Mouse (Mus musculus) ES-Bruce4 (cell line): ENCODE results near the gene Trip12. TPM values are rescaled to one million over a fixed set of nuclear protein-coding genes. Genes with fewer than 3 reads are reported as not detected.

Source experiments
- H3K27ac ChIP-seq: 2 replicates; pipeline ENCODE4 v1.5.1; 2012; ENCODE audit warnings: low read length, inconsistent platforms; ENCODE audit not compliant: insufficient read depth
- H3K27me3 ChIP-seq: 2 replicates; pipeline ENCODE4 v1.6.1; 2012; ENCODE audit warnings: mild to moderate bottlenecking, low read length, inconsistent platforms; ENCODE audit not compliant: control insufficient read depth, poor library complexity, insufficient read depth, severe bottlenecking
- H3K36me3 ChIP-seq: 2 replicates; pipeline ENCODE4 v1.6.1; 2012; ENCODE audit warnings: inconsistent platforms, mild to moderate bottlenecking, low read length, moderate library complexity; ENCODE audit not compliant: control insufficient read depth, poor library complexity, insufficient read depth, severe bottlenecking
- H3K4me1 ChIP-seq: one replicate; pipeline ENCODE4 v1.8.1; 2011; ENCODE audit warnings: low read length; ENCODE audit not compliant: control insufficient read depth, insufficient read depth
- H3K4me3 ChIP-seq: 2 replicates; pipeline ENCODE4 v1.5.1; 2011; ENCODE audit warnings: low read depth, mild to moderate bottlenecking, low read length
- H3K9ac ChIP-seq: 2 replicates; pipeline ENCODE4 v1.6.1; 2012; ENCODE audit warnings: low read depth, mild to moderate bottlenecking, inconsistent platforms; ENCODE audit not compliant: poor library complexity, severe bottlenecking
- H3K9me3 ChIP-seq: replicated peaks from 2 replicates; pipeline ENCODE4 v1.6.1; 2012; ENCODE audit warnings: mild to moderate bottlenecking, low read length, inconsistent platforms; ENCODE audit not compliant: control insufficient read depth, poor library complexity, insufficient read depth, severe bottlenecking
- CTCF ChIP-seq: IDR thresholded peaks from one replicate; pipeline ENCODE4 v1.8.1; 2011; ENCODE audit warnings: low read depth, low read length
- EP300 ChIP-seq: IDR thresholded peaks from 2 replicates; pipeline ENCODE4 v1.6.1; 2011; ENCODE audit warnings: low read depth, low read length; ENCODE audit not compliant: insufficient read depth
- POLR2A ChIP-seq: IDR thresholded peaks from one replicate; pipeline ENCODE4 v1.8.1; 2011; ENCODE audit warnings: low read length; ENCODE audit not compliant: insufficient read depth
- polyA plus RNA-seq: library from polyadenylated mRNA; stranded (reverse); fragments of >200 nt; gene quantifications from 2 replicates; pipeline ENCODE4 v1.2.4, GENCODE M21; 2011; ENCODE audit warnings: low read depth; ENCODE audit not compliant: missing spikeins, insufficient read depth, insufficient read length

The Trip12 gene
- polyA plus RNA-seq, 1 experiment: 675 TPM

- peaks cover 46% of the 10 kb centered on the region for H3K36me3 ChIP-seq
These were observed 45.0 kb downstream of the Trip12 start for GRCm38 (mm10) chr1:84795335-84795734.

GRCm38 (mm10) chr1:84791393-84791792 lies 48.9 kb downstream of the Trip12 start:
- peaks cover 60% of the 10 kb centered on the region for H3K36me3 ChIP-seq
- peaks cover 2% of the 10 kb centered on the region for H3K4me1 ChIP-seq
- H3K4me3 ChIP-seq: no peak overlapping the region
- H3K27ac ChIP-seq: no peak overlapping the region
- H3K9me3 ChIP-seq: no peaks in the 10 kb centered on the region
- no peak for TF ChIP-seq CTCF
- TF ChIP-seq POLR2A: no peak
- no peak for TF ChIP-seq EP300
- no peaks in the 10 kb centered on the region for H3K27me3 ChIP-seq
- H3K9ac ChIP-seq: no peak overlapping the region

More at GRCm38 (mm10) chr1:84795335-84795734, 45.0 kb downstream of the Trip12 start:
- peaks cover 2% of the 10 kb centered on the region for H3K4me1 ChIP-seq
- H3K4me3 ChIP-seq: no peak overlapping the region
- TF ChIP-seq EP300: no peak
- no peak for TF ChIP-seq POLR2A
- no peak for TF ChIP-seq CTCF
- H3K27ac ChIP-seq: no peak overlapping the region; the same call in 1 of the 2 replicates
- no peak overlapping the region for H3K9ac ChIP-seq
- H3K9me3 ChIP-seq: no peaks in the 10 kb centered on the region
- no peaks in the 10 kb centered on the region for H3K27me3 ChIP-seq

GRCm38 (mm10) chr1:84780630-84781029 lies 59.7 kb downstream of the Trip12 start:
- TF ChIP-seq CTCF (no peak), POLR2A (no peak), EP300 (no peak)
- Histone ChIP-seq H3K4me3 (no peak overlapping the region), H3K36me3 (peaks cover 41% of the 10 kb centered on the region)

GRCm38 (mm10) chr1:84777455-84777854 lies 62.9 kb downstream of the Trip12 start:
- H3K27me3 ChIP-seq: no peaks in the 10 kb centered on the region
- H3K9ac ChIP-seq: no peak overlapping the region
- H3K4me3 ChIP-seq: no peak overlapping the region
- H3K27ac ChIP-seq: no peak overlapping the region
- H3K36me3 ChIP-seq: peaks cover 31% of the 10 kb centered on the region
- no peaks in the 10 kb centered on the region for H3K9me3 ChIP-seq
- no peak for TF ChIP-seq EP300
- TF ChIP-seq CTCF: no peak
- no peak for TF ChIP-seq POLR2A
- H3K4me1 ChIP-seq: no peaks in the 10 kb centered on the region

More at GRCm38 (mm10) chr1:84780630-84781029, 59.7 kb downstream of the Trip12 start:
- no peaks in the 10 kb centered on the region for H3K4me1 ChIP-seq
- H3K27ac ChIP-seq: no peak overlapping the region
- no peaks in the 10 kb centered on the region for H3K9me3 ChIP-seq
- H3K9ac ChIP-seq: no peak overlapping the region
- no peaks in the 10 kb centered on the region for H3K27me3 ChIP-seq

- TF ChIP-seq CTCF: no peak
- TF ChIP-seq POLR2A: no peak
- no peak for TF ChIP-seq EP300
- Histone ChIP-seq H3K27ac (no peak overlapping the region), H3K9me3 (no peaks in the 10 kb centered on the region), H3K27me3 (no peaks in the 10 kb centered on the region), H3K9ac (no peak overlapping the region), H3K36me3 (peaks cover 71% of the 10 kb centered on the region), H3K4me3 (no peak overlapping the region), H3K4me1 (no peaks in the 10 kb centered on the region)
These were observed 81.5 kb downstream of the Trip12 start for GRCm38 (mm10) chr1:84758843-84759242.

- peaks cover 75% of the 10 kb centered on the region for H3K36me3 ChIP-seq
- no peaks in the 10 kb centered on the region for H3K9me3 ChIP-seq
- H3K9ac ChIP-seq: no peak overlapping the region
- H3K4me1 ChIP-seq: no peaks in the 10 kb centered on the region
- H3K27ac ChIP-seq: no peak overlapping the region
- no peaks in the 10 kb centered on the region for H3K27me3 ChIP-seq
- no peak overlapping the region for H3K4me3 ChIP-seq
- TF ChIP-seq EP300 (no peak), CTCF (no peak), POLR2A (no peak)
These were observed 98.2 kb downstream of the Trip12 start for GRCm38 (mm10) chr1:84742156-84742555.
